In genomic region chr12:108087489-108087888, GRCm38 (mm10) we compare ENCODE assay signal across 21 mouse cellular contexts.
DNase-seq lines count a peak whose midpoint lies in the region; ATAC-seq and TF ChIP-seq lines count a peak whose summit lies in the region.
"Had no signal": no experiment of that assay in that cellular context is flagged by ENCODE, and none has a peak within 500 bp of the region (broad histone marks: within the 10 kb centered on the region; RNA-seq: fewer than 3 reads in every experiment).

No protein-coding gene starts in this region.

- peak; percentile 36 for TF ChIP-seq CTCF in left cerebral cortex, adult 2 months (IDR thresholded peaks at IDR 0.05)

- DNase-seq in adrenal gland, postnatal 14 days: peak; percentile 24
- no peak for DNase-seq in adrenal gland, adult 18-20 months (ENCODE audit: low spot score in 2 of 2)
- peak; percentile 23 to 38 for DNase-seq in heart, postnatal 10 days
- DNase-seq in heart, adult 8-10 months (ENCODE audit: low spot score): no peak
- DNase-seq in left cerebral cortex, adult 2 months (ENCODE audit: extremely low spot score in 1 of 2, low spot score in 2 of 2): no peak
- DNase-seq in left cerebral cortex, postnatal 14 days (ENCODE audit: low spot score in 2 of 2): no peak
- no peak for DNase-seq in cerebellum, adult 8-10 months
- DNase-seq: cerebellum, adult 2 months; heart, adult 11 months; kidney, adult 2 months; kidney, postnatal 36 days; right cerebral cortex, postnatal 4 days; thymus, postnatal 14 days had no signal

- H3K4me3 ChIP-seq in left cerebral cortex, adult 2 months: no peak overlapping the region
- H3K4me3 ChIP-seq: embryonic facial prominence, embryonic 13.5 days; forebrain, embryonic 15.5 days; hindbrain, embryonic 13.5 days; neural tube, embryonic 12.5 days had no signal

- intact Hi-C loops in heart, postnatal 10 days (cut with DNase I): no loop called here
- intact Hi-C loops in left cerebral cortex, adult 2 months (cut with DNase I): no loop called here
- intact Hi-C loops in left cerebral cortex, postnatal 14 days (cut with DNase I): no loop called here

- ATAC-seq in granulocyte monocyte progenitor cell, adult 5-6 weeks (replicated peaks; ENCODE audit: poor library complexity, severe bottlenecking): peak; percentile 4; the same call in 1 of the 2 replicates
- ATAC-seq: activated CD4-positive, CD25-positive, alpha-beta regulatory T cell, adult 4 months; CD4-positive, CD25-positive, alpha-beta regulatory T cell, adult 4 months; forebrain, embryonic 15.5 days had no signal

- no peak overlapping the region for H3K27ac ChIP-seq in left cerebral cortex, adult 2 months
- H3K27ac ChIP-seq: embryonic facial prominence, embryonic 13.5 days; forebrain, embryonic 15.5 days; hindbrain, embryonic 13.5 days; liver, embryonic 14.5 days; neural tube, embryonic 12.5 days had no signal

Comparison
In these comparisons a context has a peak if more than half of its experiments do, and no peak if none do; other contexts are left out.
1. DNase-seq: peak in adrenal gland, postnatal 14 days (single experiment) and heart, postnatal 10 days (2 of 2); none in adrenal gland, adult 18-20 months (0 of 2), heart, adult 8-10 months (single experiment), left cerebral cortex, adult 2 months (0 of 2), left cerebral cortex, postnatal 14 days (0 of 2) and cerebellum, adult 8-10 months (single experiment).